Mouse (Mus musculus): ENCODE measurements around the gene Slc7a5. TPM values are rescaled to one million over a fixed set of nuclear protein-coding genes. Genes with fewer than 3 reads are reported as not detected.

The Slc7a5 gene
- polyA plus RNA-seq, 1 experiment from 2014 or later, result 8.9 TPM

- no peaks in the 10 kb centered on the region for H3K27me3 ChIP-seq (ENCODE audit: control insufficient read depth, insufficient read depth, low read length)
- H3K36me3 ChIP-seq (ENCODE audit: control insufficient read depth, insufficient read depth, low read length), result no peaks in the 10 kb centered on the region
- no peaks in the 10 kb centered on the region for H3K9me3 ChIP-seq (ENCODE audit: control insufficient read depth, low read length)
- H3K4me2 ChIP-seq (replicated peaks; ENCODE audit: low read depth), result no peak overlapping the region
- H3K9ac ChIP-seq (ENCODE audit: low read length), result no peak overlapping the region
- no peak overlapping the region for H3K4me3 ChIP-seq (ENCODE audit: low read depth, low read length)
- no peak overlapping the region for H3K27ac ChIP-seq (replicated peaks)
- 12% methylated on average over 2 of the region's 2 CpGs for WGBS
- ATAC-seq (ENCODE audit: low FRiP score, low TSS enrichment) (no peak), DNase-seq (ENCODE audit: low spot score) (no peak)
- TF ChIP-seq CTCF (IDR thresholded peaks at IDR 0.05; ENCODE audit: low read depth) (no peak), EP300 (optimal IDR thresholded peaks at IDR 0.05) (no peak)
- H3K4me1 ChIP-seq (replicated peaks; ENCODE audit: control insufficient read depth, insufficient read depth), result peaks cover 2% of the 10 kb centered on the region
Observed at GRCm38 (mm10) chr8:121943057-121943540, 35.6 kb upstream of the Slc7a5 start.

- Histone ChIP-seq H3K4me3 (ENCODE audit: low read depth, low read length) (no peak overlapping the region), H3K9ac (ENCODE audit: low read length) (no peak overlapping the region), H3K4me2 (replicated peaks; ENCODE audit: low read depth) (no peak overlapping the region), H3K9me3 (ENCODE audit: control insufficient read depth, low read length) (no peaks in the 10 kb centered on the region), H3K27ac (replicated peaks) (no peak overlapping the region), H3K4me1 (replicated peaks; ENCODE audit: control insufficient read depth, insufficient read depth) (no peaks in the 10 kb centered on the region), H3K27me3 (ENCODE audit: control insufficient read depth, insufficient read depth, low read length) (no peaks in the 10 kb centered on the region), H3K36me3 (ENCODE audit: control insufficient read depth, insufficient read depth, low read length) (no peaks in the 10 kb centered on the region)
- ATAC-seq (ENCODE audit: low FRiP score, low TSS enrichment), result no peak
- no peak for DNase-seq (ENCODE audit: low spot score)
- no peak for TF ChIP-seq EP300 (optimal IDR thresholded peaks at IDR 0.05)
- no peak for TF ChIP-seq CTCF (IDR thresholded peaks at IDR 0.05; ENCODE audit: low read depth)
- 78% methylated on average over 7 of the region's 7 CpGs for WGBS
Observed at GRCm38 (mm10) chr8:121938732-121939131, 31.2 kb upstream of the Slc7a5 start.

- Histone ChIP-seq H3K9me3 (ENCODE audit: control insufficient read depth, low read length) (no peaks in the 10 kb centered on the region), H3K4me2 (replicated peaks; ENCODE audit: low read depth) (no peak overlapping the region), H3K9ac (ENCODE audit: low read length) (no peak overlapping the region), H3K27me3 (ENCODE audit: control insufficient read depth, insufficient read depth, low read length) (no peaks in the 10 kb centered on the region), H3K36me3 (ENCODE audit: control insufficient read depth, insufficient read depth, low read length) (no peaks in the 10 kb centered on the region), H3K4me3 (ENCODE audit: low read depth, low read length) (no peak overlapping the region), H3K4me1 (replicated peaks; ENCODE audit: control insufficient read depth, insufficient read depth) (no peaks in the 10 kb centered on the region), H3K27ac (replicated peaks) (peak overlapping the region; percentile 58; the same call in 1 of the 2 replicates)
- DNase-seq (ENCODE audit: low spot score) (no peak), ATAC-seq (ENCODE audit: low FRiP score, low TSS enrichment) (peak; percentile 68)
- no peak for TF ChIP-seq CTCF (IDR thresholded peaks at IDR 0.05; ENCODE audit: low read depth)
- TF ChIP-seq EP300 (optimal IDR thresholded peaks at IDR 0.05), result no peak
- 51% methylated on average over 14 of the region's 14 CpGs for WGBS
Observed at GRCm38 (mm10) chr8:121936391-121936790, 28.9 kb upstream of the Slc7a5 start.

GRCm38 (mm10) chr8:121935341-121936294, 28.1 kb upstream of the Slc7a5 start:
- no peaks in the 10 kb centered on the region for H3K36me3 ChIP-seq (ENCODE audit: control insufficient read depth, insufficient read depth, low read length)
- H3K27me3 ChIP-seq (ENCODE audit: control insufficient read depth, insufficient read depth, low read length), result no peaks in the 10 kb centered on the region
- 38% methylated on average over 12 of the region's 12 CpGs for WGBS
- ATAC-seq (ENCODE audit: low FRiP score, low TSS enrichment) (peak; percentile 45), DNase-seq (ENCODE audit: low spot score) (peak; percentile 35)
- H3K9ac ChIP-seq (ENCODE audit: low read length), result 0 out of 2 replicates have a peak overlapping the region, but pooled peaks have one; percentile 18
- no peaks in the 10 kb centered on the region for H3K4me1 ChIP-seq (replicated peaks; ENCODE audit: control insufficient read depth, insufficient read depth)
- H3K9me3 ChIP-seq (ENCODE audit: control insufficient read depth, low read length), result no peaks in the 10 kb centered on the region
- H3K27ac ChIP-seq (replicated peaks), result peak overlapping the region; percentile 63
- no peak for TF ChIP-seq EP300 (optimal IDR thresholded peaks at IDR 0.05)
- TF ChIP-seq CTCF (IDR thresholded peaks at IDR 0.05; ENCODE audit: low read depth), result peak; percentile 69
- no peak overlapping the region for H3K4me3 ChIP-seq (ENCODE audit: low read depth, low read length)
- H3K4me2 ChIP-seq (replicated peaks; ENCODE audit: low read depth), result no peak overlapping the region

GRCm38 (mm10) chr8:121934923-121935322, 27.4 kb upstream of the Slc7a5 start:
- H3K36me3 ChIP-seq (ENCODE audit: control insufficient read depth, insufficient read depth, low read length), result no peaks in the 10 kb centered on the region
- no peaks in the 10 kb centered on the region for H3K27me3 ChIP-seq (ENCODE audit: control insufficient read depth, insufficient read depth, low read length)
- H3K4me3 ChIP-seq (ENCODE audit: low read depth, low read length), result no peak overlapping the region
- ATAC-seq (ENCODE audit: low FRiP score, low TSS enrichment) (no peak), DNase-seq (ENCODE audit: low spot score) (no peak)
- no peak for TF ChIP-seq EP300 (optimal IDR thresholded peaks at IDR 0.05)
- TF ChIP-seq CTCF (IDR thresholded peaks at IDR 0.05; ENCODE audit: low read depth), result no peak
- H3K27ac ChIP-seq (replicated peaks), result peak overlapping the region; percentile 45
- no peaks in the 10 kb centered on the region for H3K9me3 ChIP-seq (ENCODE audit: control insufficient read depth, low read length)
- H3K9ac ChIP-seq (ENCODE audit: low read length), result 0 out of 2 replicates have a peak overlapping the region, but pooled peaks have one; percentile 18
- no peaks in the 10 kb centered on the region for H3K4me1 ChIP-seq (replicated peaks; ENCODE audit: control insufficient read depth, insufficient read depth)
- no peak overlapping the region for H3K4me2 ChIP-seq (replicated peaks; ENCODE audit: low read depth)

GRCm38 (mm10) chr8:121934506-121934905, 27.0 kb upstream of the Slc7a5 start:
- no peak for TF ChIP-seq EP300 (optimal IDR thresholded peaks at IDR 0.05)
- TF ChIP-seq CTCF (IDR thresholded peaks at IDR 0.05; ENCODE audit: low read depth), result peak; percentile 75
- ATAC-seq (ENCODE audit: low FRiP score, low TSS enrichment) (0 out of 2 replicates have a peak, but pooled peaks have one; percentile 16), DNase-seq (ENCODE audit: low spot score) (peak; percentile 36)
- 42% methylated on average over 4 of the region's 4 CpGs for WGBS
- Histone ChIP-seq H3K9ac (ENCODE audit: low read length) (0 out of 2 replicates have a peak overlapping the region, but pooled peaks have one; percentile 4), H3K4me3 (ENCODE audit: low read depth, low read length) (no peak overlapping the region), H3K27me3 (ENCODE audit: control insufficient read depth, insufficient read depth, low read length) (no peaks in the 10 kb centered on the region), H3K4me1 (replicated peaks; ENCODE audit: control insufficient read depth, insufficient read depth) (no peaks in the 10 kb centered on the region), H3K36me3 (ENCODE audit: control insufficient read depth, insufficient read depth, low read length) (no peaks in the 10 kb centered on the region), H3K27ac (replicated peaks) (peak overlapping the region; percentile 45), H3K4me2 (replicated peaks; ENCODE audit: low read depth) (no peak overlapping the region), H3K9me3 (ENCODE audit: control insufficient read depth, low read length) (no peaks in the 10 kb centered on the region)

All from stomach, postnatal 0 days (tissue).